Mouse (Mus musculus): ENCODE measurements around the gene Fam129b.

The Fam129b gene

GRCm38 (mm10) chr2:32875675-32876489, at the start of gene Fam129b:
TSS of gene Fam129b (plus strand) at chr2:32876114.
- CTCF ChIA-PET = interaction anchor here in 3 of 4 experiments (0.7 to 3.8 kb wide), 7 partner anchors 9 to 53 kb away, joined by 3 to 17 read pairs (median 13); no protein-coding TSS in a partner anchor
- POLR2A ChIA-PET = interaction anchor here in 3 of 4 experiments (0.6 to 4.1 kb wide), 14 partner anchors 10 to 327 kb away, joined by 3 to 18 read pairs (median 6); partner anchors contain the start of genes Lrsam1 (in 1 of the 3) and Rpl12 (in 1 of the 3)

- POLR2A ChIA-PET = interaction anchor here in 2 of 4 experiments (1.2 kb wide), 2 partner anchors 14 to 29 kb away, joined by 3 read pairs; no protein-coding TSS in a partner anchor
- CTCF ChIA-PET = interaction anchor here (0.7 to 1.2 kb wide), 4 partner anchors 9 to 1423 kb away, joined by 3 to 4 read pairs (median 3); no protein-coding TSS in a partner anchor
Observed at GRCm38 (mm10) chr2:32828979-32829676, 46.8 kb upstream of the Fam129b start.

DNA sequence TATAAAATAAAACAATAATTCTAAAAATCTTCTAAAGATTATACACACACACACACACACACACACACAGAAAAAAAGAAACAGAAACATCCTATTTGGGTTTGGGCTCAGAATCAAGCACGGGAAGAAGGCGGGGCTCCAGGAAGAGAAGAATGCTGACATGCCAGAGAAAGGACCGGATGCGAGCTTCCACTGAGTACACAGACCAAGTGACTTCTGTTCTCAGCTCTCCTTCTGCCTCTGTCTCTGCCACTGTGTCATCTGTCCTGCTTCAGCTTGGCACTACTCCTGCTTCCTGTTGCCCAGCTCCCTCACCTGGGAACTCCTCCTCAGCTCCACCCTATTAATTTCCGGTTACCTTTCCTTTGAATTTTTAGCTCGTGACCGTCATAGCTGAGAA, 41.4 kb upstream of the Fam129b start:
- ChIA-PET POLR2A (interaction anchor here (0.5 to 1.8 kb wide), 12 partner anchors 8 to 1503 kb away, joined by 3 to 7 read pairs (median 3); partner anchors contain the start of genes Lrsam1 (in 1 of the 4) and Rpl12 (in 1 of the 4)), CTCF (interaction anchor here in 3 of 4 experiments (0.6 to 1.8 kb wide), 11 partner anchors 8 to 79 kb away, joined by 3 to 8 read pairs (median 4); no protein-coding TSS in a partner anchor)

GRCm38 (mm10) chr2:32835588-32835987, 40.3 kb upstream of the Fam129b start:
- CTCF ChIA-PET = interaction anchor here in 2 of 4 experiments (0.6 to 1.8 kb wide), 4 partner anchors 16 to 82 kb away, joined by 3 to 6 read pairs (median 4); no protein-coding TSS in a partner anchor
- POLR2A ChIA-PET = interaction anchor here in 1 of 4 experiments (1.2 to 1.4 kb wide), 3 partner anchors 9 to 30 kb away, joined by 3 read pairs; no protein-coding TSS in a partner anchor

DNA sequence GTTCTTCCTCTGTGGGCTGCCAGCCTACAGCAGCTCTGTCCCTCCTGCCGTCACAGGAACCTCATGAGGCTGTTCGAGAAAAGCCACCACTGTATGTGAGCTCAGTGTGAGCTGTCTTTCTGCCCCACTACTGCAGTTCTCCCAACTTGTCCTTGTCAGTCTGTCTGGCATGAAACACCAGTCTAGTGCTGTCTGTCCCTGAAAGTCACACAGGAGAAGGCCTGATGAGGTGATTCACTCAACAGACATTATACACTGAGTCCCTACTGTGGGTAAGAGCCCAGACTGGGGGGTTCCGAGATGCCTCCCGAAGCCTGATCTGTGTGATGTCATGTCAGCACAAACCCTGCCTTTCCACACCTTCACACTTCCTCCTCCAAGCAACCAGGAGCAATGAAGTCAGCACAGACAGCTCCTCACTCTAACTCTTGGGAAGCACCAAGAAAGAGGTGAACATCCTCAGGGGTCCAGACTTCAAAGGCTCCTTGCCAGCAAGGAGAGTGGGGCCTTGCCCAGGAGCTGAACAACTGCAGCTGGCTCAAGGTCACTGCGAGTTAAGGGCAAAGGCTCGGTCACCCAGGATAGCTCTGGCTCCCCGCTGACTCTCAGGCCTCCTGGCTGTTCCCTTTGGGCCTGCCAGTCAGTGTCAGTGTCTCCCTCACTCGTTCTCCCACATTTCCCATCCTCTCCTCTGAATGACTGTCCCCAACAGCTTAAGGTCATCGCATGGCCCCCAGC, 37.6 kb upstream of the Fam129b start:
- ChIA-PET POLR2A (interaction anchor here in 3 of 4 experiments (0.9 to 1.3 kb wide), 4 partner anchors 15 to 123 kb away, joined by 3 to 6 read pairs (median 4); partner anchors contain the start of genes Lrsam1 (in 1 of the 3) and Rpl12 (in 1 of the 3)), CTCF (interaction anchor here in 3 of 4 experiments (0.6 to 1.8 kb wide), 11 partner anchors 10 to 145 kb away, joined by 3 to 5 read pairs (median 3); no protein-coding TSS in a partner anchor)

- ChIA-PET POLR2A (interaction anchor here in 2 of 4 experiments (0.9 to 1.4 kb wide), 4 partner anchors 17 to 122 kb away, joined by 3 to 6 read pairs (median 4); partner anchors contain the start of genes Lrsam1 (in 1 of the 2) and Rpl12 (in 1 of the 2)), CTCF (interaction anchor here in 1 of 4 experiments (1.8 kb wide), 1 partner anchor 13 kb away, joined by 5 read pairs; no protein-coding TSS in a partner anchor)
Observed at GRCm38 (mm10) chr2:32839261-32839660, 36.7 kb upstream of the Fam129b start.

DNA sequence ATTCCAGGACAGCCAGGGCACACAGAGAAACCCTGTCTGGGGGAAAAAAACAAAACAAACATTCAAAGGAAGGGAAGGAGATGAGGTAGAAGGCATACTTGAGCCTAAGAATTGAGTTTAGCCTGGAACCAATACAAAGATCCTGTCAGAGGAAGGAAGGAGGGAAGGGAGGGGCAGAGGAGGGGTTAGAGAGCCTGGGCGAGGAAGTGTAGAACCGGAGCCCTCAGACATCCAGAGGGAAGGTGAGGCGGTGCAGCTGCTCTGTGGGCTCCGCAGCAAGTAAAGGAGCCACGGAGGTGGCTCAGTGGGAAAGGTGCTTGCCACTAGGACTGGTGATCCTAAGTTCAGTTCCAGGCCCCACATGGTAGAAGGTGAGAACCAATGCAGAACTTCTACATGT, 34.8 kb upstream of the Fam129b start:
- CTCF ChIA-PET = interaction anchor here in 3 of 4 experiments (0.7 to 3.0 kb wide), 11 partner anchors 9 to 113 kb away, joined by 3 to 26 read pairs (median 5); no protein-coding TSS in a partner anchor
- POLR2A ChIA-PET = interaction anchor here in 2 of 4 experiments (0.7 to 1.0 kb wide), 2 partner anchors 11 to 54 kb away, joined by 3 to 5 read pairs; no protein-coding TSS in a partner anchor

GRCm38 (mm10) chr2:32842558-32842957, 33.4 kb upstream of the Fam129b start:
- CTCF ChIA-PET = interaction anchor here (0.6 to 3.0 kb wide), 68 partner anchors 8 to 714 kb away, joined by 3 to 28 read pairs (median 4); partner anchors contain the start of genes Tor2a (in 2 of the 4), Ptrh1 (in 1 of the 4) and Ttc16 (in 1 of the 4)
- POLR2A ChIA-PET = interaction anchor here in 2 of 4 experiments (0.7 to 1.9 kb wide), 15 partner anchors 9 to 211 kb away, joined by 3 to 7 read pairs (median 3); partner anchors contain the start of genes Lrsam1 (in 1 of the 2) and Rpl12 (in 1 of the 2)

DNA sequence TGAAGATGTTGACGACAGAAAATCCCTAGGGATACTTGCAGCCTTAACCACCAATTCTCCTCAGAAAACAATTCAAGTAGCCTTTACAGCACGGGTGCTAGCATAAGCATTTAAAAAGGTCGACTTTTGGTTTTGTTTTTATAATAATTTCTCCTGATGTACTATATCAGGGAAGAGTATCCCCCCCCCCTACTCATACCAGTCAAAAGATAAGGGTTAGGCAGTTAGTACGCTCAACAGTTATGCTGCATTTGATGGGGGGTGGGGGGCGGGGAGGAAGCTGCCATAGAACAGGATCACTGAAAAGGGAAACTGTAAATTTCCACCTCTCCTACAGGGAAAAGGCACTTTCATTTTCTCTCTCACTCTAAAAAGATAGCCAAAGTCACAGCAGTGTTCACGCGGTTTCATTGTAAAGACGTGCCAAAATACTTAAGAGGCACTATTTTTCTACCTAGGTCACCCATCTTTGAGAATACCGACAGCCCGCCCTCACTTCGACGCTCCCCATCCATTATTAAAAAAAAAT, 30.3 kb upstream of the Fam129b start:
- POLR2A ChIA-PET = no interaction called here
- CTCF ChIA-PET = interaction anchor here in 2 of 4 experiments (0.6 to 1.4 kb wide), 8 partner anchors 9 to 508 kb away, joined by 3 to 6 read pairs (median 3); no protein-coding TSS in a partner anchor

GRCm38 (mm10) chr2:32846101-32846804, 29.7 kb upstream of the Fam129b start:
- POLR2A ChIA-PET = interaction anchor here in 2 of 4 experiments (0.6 to 0.7 kb wide), 7 partner anchors 27 to 1096 kb away, joined by 3 to 8 read pairs (median 5); no protein-coding TSS in a partner anchor
- CTCF ChIA-PET = interaction anchor here in 2 of 4 experiments (0.6 to 1.3 kb wide), 7 partner anchors 11 to 507 kb away, joined by 3 to 6 read pairs (median 3); no protein-coding TSS in a partner anchor

- POLR2A ChIA-PET = interaction anchor here in 2 of 4 experiments (0.6 to 1.0 kb wide), 5 partner anchors 12 to 138 kb away, joined by 3 to 8 read pairs (median 3); no protein-coding TSS in a partner anchor
- CTCF ChIA-PET = interaction anchor here in 2 of 4 experiments (0.6 to 1.3 kb wide), 7 partner anchors 11 to 138 kb away, joined by 3 to 6 read pairs (median 3); no protein-coding TSS in a partner anchor
Observed at GRCm38 (mm10) chr2:32846805-32847467, 29.0 kb upstream of the Fam129b start, which contains the start of gene Stxbp1. TSS of gene Stxbp1 (minus strand) at chr2:32847245.

DNA sequence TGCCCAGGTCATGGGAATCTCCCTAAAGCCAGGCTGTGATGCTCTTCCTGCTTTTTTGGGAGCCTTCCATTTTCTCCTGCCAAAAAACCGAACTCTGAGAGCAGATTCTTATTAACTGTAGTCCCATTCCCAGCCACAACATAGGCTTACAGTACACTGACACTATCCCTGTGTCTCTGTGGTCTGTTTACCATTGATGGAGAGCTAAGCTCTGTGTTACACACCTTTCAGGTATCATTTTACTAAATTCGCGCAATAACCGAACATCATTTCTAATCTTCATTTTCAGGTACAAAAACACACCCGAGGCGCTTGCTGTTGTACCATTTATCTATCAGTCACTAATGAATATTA, 28.5 kb upstream of the Fam129b start:
- POLR2A ChIA-PET = interaction anchor here in 2 of 4 experiments (1.0 to 1.2 kb wide), 3 partner anchors 13 to 138 kb away, joined by 3 read pairs; partner anchors contain the start of genes Lrsam1 (in 1 of the 2) and Rpl12 (in 1 of the 2)
- CTCF ChIA-PET = interaction anchor here in 2 of 4 experiments (0.6 to 1.2 kb wide), 6 partner anchors 10 to 82 kb away, joined by 3 to 6 read pairs (median 3); no protein-coding TSS in a partner anchor

- ChIA-PET POLR2A (interaction anchor here in 3 of 4 experiments (0.5 to 2.6 kb wide), 23 partner anchors 8 to 1340 kb away, joined by 3 to 11 read pairs (median 3); partner anchors contain the start of genes Lrsam1 (in 3 of the 3), Rpl12 (in 3 of the 3) and Slc2a8 (in 1 of the 3)), CTCF (interaction anchor here (0.6 to 5.9 kb wide), 35 partner anchors 8 to 280 kb away, joined by 3 to 98 read pairs (median 4); partner anchors contain the start of genes Tor2a (in 2 of the 4) and Garnl3 (in 1 of the 4))
Observed at GRCm38 (mm10) chr2:32852156-32852555, 23.8 kb upstream of the Fam129b start.

DNA sequence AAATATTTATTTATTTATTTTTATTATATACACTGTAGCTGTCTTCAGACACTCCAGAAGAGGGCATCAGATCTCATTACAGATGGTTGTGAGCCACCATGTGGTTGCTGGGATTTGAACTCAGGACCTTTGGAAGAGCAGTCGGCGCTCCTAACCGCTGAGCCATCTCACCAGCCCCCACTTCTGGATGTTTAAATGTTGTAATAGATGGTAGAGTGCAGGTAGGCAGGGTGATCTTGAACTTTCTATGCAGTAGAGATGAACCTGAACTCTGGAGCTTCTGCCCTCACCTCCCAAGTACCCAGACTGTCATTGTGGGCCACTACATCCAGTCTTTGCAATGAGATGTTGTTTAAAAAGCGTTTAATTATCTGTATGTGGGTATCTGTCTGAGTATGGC, 22.2 kb upstream of the Fam129b start:
- CTCF ChIA-PET = interaction anchor here (0.6 to 5.9 kb wide), 59 partner anchors 9 to 279 kb away, joined by 3 to 98 read pairs (median 5); partner anchors contain the start of genes Tor2a (in 2 of the 4), Cfap157 (in 1 of the 4), Eng (in 1 of the 4) and Garnl3 (in 1 of the 4)
- POLR2A ChIA-PET = interaction anchor here in 2 of 4 experiments (0.7 to 1.7 kb wide), 11 partner anchors 11 to 145 kb away, joined by 3 to 6 read pairs (median 4); partner anchors contain the start of genes Lrsam1 (in 1 of the 2), Rpl12 (in 1 of the 2) and Tor2a (in 1 of the 2)

Measured in embryonic stem cell, embryonic (primary cell).